8 mouse cellular contexts compared by ENCODE assay signal in the genomic region with DNA sequence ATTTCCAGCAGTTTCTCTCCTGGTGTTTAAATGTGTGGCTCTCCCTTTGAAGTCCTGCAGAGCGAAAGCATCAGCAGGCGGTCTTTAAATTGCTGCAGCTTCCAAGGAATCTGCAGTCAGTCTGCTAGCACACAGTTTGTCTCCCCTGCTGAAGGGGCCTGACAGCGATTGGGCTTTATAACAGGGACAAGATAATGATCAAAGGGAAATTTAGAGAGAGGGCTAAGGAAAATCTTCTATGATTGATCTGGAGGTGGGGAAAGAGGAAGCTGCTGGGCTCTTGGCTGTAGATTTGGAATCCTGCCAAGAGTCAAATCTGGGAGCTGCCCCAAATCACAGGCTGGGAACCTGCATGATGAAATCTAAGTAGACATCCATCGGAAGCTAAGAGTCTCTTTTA.
DNase-seq lines count a peak whose midpoint lies in the region; ATAC-seq lines count a peak whose summit lies in the region.

No protein-coding gene starts in this region.

- no peaks in the 10 kb centered on the region for H3K36me3 ChIP-seq in forebrain, embryonic 13.5 days (ENCODE audit: poor library complexity, severe bottlenecking)
- H3K36me3 ChIP-seq in forebrain, embryonic 11.5 days (ENCODE audit: control insufficient read depth, insufficient read depth, low read length): no peaks in the 10 kb centered on the region
- no peaks in the 10 kb centered on the region for H3K36me3 ChIP-seq in limb, embryonic 11.5 days (ENCODE audit: control insufficient read depth, insufficient read depth, low read length)

- no peak overlapping the region for H3K4me2 ChIP-seq in forebrain, embryonic 13.5 days
- no peak overlapping the region for H3K4me2 ChIP-seq in forebrain, embryonic 11.5 days (ENCODE audit: low read depth, low read length, severe bottlenecking)
- no peak overlapping the region for H3K4me2 ChIP-seq in limb, embryonic 11.5 days (ENCODE audit: low read depth, severe bottlenecking)

- ATAC-seq in forebrain, embryonic 13.5 days: peak; percentile 63; the same call in 1 of the 2 replicates
- no peak for ATAC-seq in forebrain, embryonic 11.5 days (replicated peaks; ENCODE audit: low FRiP score)
- ATAC-seq in limb, embryonic 11.5 days (ENCODE audit: insufficient number of reproducible peaks, low FRiP score, low TSS enrichment, low read depth): no peak

- intact Hi-C loops in heart, postnatal 14 days (cut with DNase I): no loop called here

- no peaks in the 10 kb centered on the region for H3K9me3 ChIP-seq in forebrain, embryonic 13.5 days (replicated peaks)
- no peaks in the 10 kb centered on the region for H3K9me3 ChIP-seq in forebrain, embryonic 11.5 days (ENCODE audit: control insufficient read depth, low read length)
- no peaks in the 10 kb centered on the region for H3K9me3 ChIP-seq in limb, embryonic 11.5 days (ENCODE audit: control insufficient read depth, low read length)

- no peak overlapping the region for H3K4me3 ChIP-seq in forebrain, embryonic 13.5 days
- no peak overlapping the region for H3K4me3 ChIP-seq in forebrain, embryonic 11.5 days (ENCODE audit: low read depth, low read length)
- H3K4me3 ChIP-seq in limb, embryonic 11.5 days (ENCODE audit: low read depth, low read length): no peak overlapping the region

- WGBS in forebrain, embryonic 13.5 days: 13% methylated on average over 4 of the region's 4 CpGs
- WGBS in forebrain, embryonic 11.5 days: 21% methylated on average over 4 of the region's 4 CpGs
- WGBS in limb, embryonic 11.5 days: 5% methylated on average over 4 of the region's 4 CpGs

- no peak overlapping the region for H3K27ac ChIP-seq in forebrain, embryonic 13.5 days
- no peak overlapping the region for H3K27ac ChIP-seq in forebrain, embryonic 11.5 days (ENCODE audit: low read depth, low read length)
- no peak overlapping the region for H3K27ac ChIP-seq in limb, embryonic 11.5 days (replicated peaks; ENCODE audit: low read depth, low read length)

- no peak overlapping the region for H3K9ac ChIP-seq in forebrain, embryonic 13.5 days
- H3K9ac ChIP-seq in forebrain, embryonic 11.5 days (ENCODE audit: low read length): no peak overlapping the region
- H3K9ac ChIP-seq in limb, embryonic 11.5 days (ENCODE audit: low read length): no peak overlapping the region

- no peaks in the 10 kb centered on the region for H3K27me3 ChIP-seq in forebrain, embryonic 13.5 days
- no peaks in the 10 kb centered on the region for H3K27me3 ChIP-seq in forebrain, embryonic 11.5 days (ENCODE audit: control insufficient read depth, insufficient read depth, low read length)
- H3K27me3 ChIP-seq in limb, embryonic 11.5 days (ENCODE audit: control insufficient read depth, insufficient read depth, low read length): no peaks in the 10 kb centered on the region

- no peak for DNase-seq in forebrain, embryonic 11.5 days (ENCODE audit: low spot score)
- peak; percentile 51 for DNase-seq in 3T3-L1 (ENCODE audit: low read depth, low spot score)
- peak; percentile 43 for DNase-seq in brain, adult 2 months (ENCODE audit: low read depth, low spot score)
- DNase-seq in limb, embryonic 11.5 days (ENCODE audit: low spot score): peak; percentile 26
- DNase-seq in spleen, postnatal 4 days (ENCODE audit: low spot score in 2 of 2): no peak
- no peak for DNase-seq in heart, postnatal 14 days
- no peak for DNase-seq in ovary, postnatal 36 days (ENCODE audit: low spot score)

- H3K4me1 ChIP-seq in forebrain, embryonic 13.5 days: peaks cover 6% of the 10 kb centered on the region
- H3K4me1 ChIP-seq in forebrain, embryonic 11.5 days (replicated peaks; ENCODE audit: control insufficient read depth, insufficient read depth, low read length): peaks cover 3% of the 10 kb centered on the region; the same call in 1 of the 2 replicates
- peaks cover 5% of the 10 kb centered on the region; the same call in 1 of the 2 replicates for H3K4me1 ChIP-seq in limb, embryonic 11.5 days (ENCODE audit: control insufficient read depth, insufficient read depth, low read length)

Comparison
In these comparisons a context has a peak if more than half of its experiments do, and no peak if none do; other contexts are left out.
1. DNase-seq: peak in 3T3-L1 (single experiment), brain, adult 2 months (single experiment) and limb, embryonic 11.5 days (single experiment); none in forebrain, embryonic 11.5 days (single experiment), spleen, postnatal 4 days (0 of 2), heart, postnatal 14 days (0 of 2) and ovary, postnatal 36 days (single experiment).